ENCODE assay signal across 8 mouse cellular contexts in genomic region chr11:44401635-44402548, GRCm38 (mm10). TPM values are rescaled to one million over a fixed set of nuclear protein-coding genes. Genes with fewer than 3 reads are reported as not detected.
A peak's percentile ranks its signal among the peaks of the same experiment; 100 is the strongest.
DNase-seq lines count a peak whose midpoint lies in the region; ATAC-seq and TF ChIP-seq lines count a peak whose summit lies in the region.
"Had no signal": no experiment of that assay in that cellular context is flagged by ENCODE, and none has a peak within 500 bp of the region (broad histone marks: within the 10 kb centered on the region; RNA-seq: fewer than 3 reads in every experiment).

No protein-coding gene starts in this region.

- no peak for ATAC-seq in kidney, postnatal 0 days (replicated peaks; ENCODE audit: low FRiP score, low read depth)
- ATAC-seq in cerebellum, adult (ENCODE audit: insufficient number of reproducible peaks, low FRiP score, low TSS enrichment) = peak; percentile 83; the same call in 1 of the 2 replicates

- no peak overlapping the region for H3K9ac ChIP-seq in kidney, postnatal 0 days (ENCODE audit: low read depth, low read length)

- no peaks in the 10 kb centered on the region for H3K36me3 ChIP-seq in kidney, postnatal 0 days (ENCODE audit: insufficient read depth, low read length)

- H3K4me1 ChIP-seq in kidney, postnatal 0 days (replicated peaks; ENCODE audit: insufficient read depth, low read length) = no peaks in the 10 kb centered on the region; the same call in 1 of the 2 replicates

- no peak overlapping the region for H3K4me2 ChIP-seq in kidney, postnatal 0 days (ENCODE audit: low read length)

- DNase-seq in kidney, postnatal 0 days (ENCODE audit: low spot score) = peak; percentile 30
- DNase-seq in kidney, adult 9 months = no peak
- peak; percentile 56 for DNase-seq in NIH3T3 (ENCODE audit: low read depth)
- DNase-seq in lung, postnatal 10 days = peak; percentile 36
- no peak for DNase-seq in gastrocnemius, adult 2 months
- no peak for DNase-seq in spleen, postnatal 14 days (ENCODE audit: low spot score in 2 of 2)
- DNase-seq: adrenal gland, adult 8-10 months had no signal

- WGBS in kidney, postnatal 0 days = 46% methylated on average over 5 of the region's 5 CpGs

- no peak overlapping the region for H3K27ac ChIP-seq in kidney, postnatal 0 days
- no peak overlapping the region for H3K27ac ChIP-seq in gastrocnemius, adult 2 months

- intact Hi-C loops in gastrocnemius, adult 2 months (cut with DNase I) = no loop called here

- TF ChIP-seq CTCF in kidney, postnatal 0 days (IDR thresholded peaks at IDR 0.05; ENCODE audit: low read depth) = no peak
- no peak for TF ChIP-seq CTCF in gastrocnemius, adult 2 months (IDR thresholded peaks at IDR 0.05)

- H3K9me3 ChIP-seq in kidney, postnatal 0 days (replicated peaks; ENCODE audit: low read length) = no peaks in the 10 kb centered on the region

- H3K27me3 ChIP-seq in kidney, postnatal 0 days (ENCODE audit: insufficient read depth, low read length) = no peaks in the 10 kb centered on the region

- H3K4me3 ChIP-seq in kidney, postnatal 0 days (replicated peaks; ENCODE audit: low read depth, low read length) = no peak overlapping the region
- H3K4me3 ChIP-seq in gastrocnemius, adult 2 months = no peak overlapping the region

RNA-seq across cellular contexts. Expression of gene Il12b, which starts 2.0 kb away (rescaled TPM):
- 0.06 and 0.09 TPM in 2 replicates for polyA plus RNA-seq in kidney, postnatal 0 days (2015; fragmentation: Nextera tagmentation; extraction: Ambion mirVana)
- not detected for total RNA-seq in gastrocnemius, adult 2 months (2021)
- total RNA-seq: adrenal gland, adult 8-10 months had no signal

Comparison
In these comparisons a context has a peak if more than half of its experiments do, and no peak if none do; other contexts are left out.
1. DNase-seq: peak in kidney, postnatal 0 days (single experiment), NIH3T3 (single experiment) and lung, postnatal 10 days (single experiment); none in kidney, adult 9 months (single experiment), gastrocnemius, adult 2 months (single experiment) and spleen, postnatal 14 days (0 of 2).